Mouse (Mus musculus) CD4-positive, CD25-positive, alpha-beta regulatory T cell (primary cell): Measurements from ENCODE around the gene Ubr4. TPM values are rescaled to one million over a fixed set of nuclear protein-coding genes. Genes with fewer than 3 reads are reported as not detected.

Source experiments
- polyA plus RNA-seq: library from polyadenylated mRNA; unstranded; fragments of 100-300 nt; shearing (Covaris generic); gene quantifications from one replicate; pipeline ENCODE4 v1.2.1, GENCODE M21; 2017

The Ubr4 gene
- polyA plus RNA-seq, result 71.5 TPM

DNA sequence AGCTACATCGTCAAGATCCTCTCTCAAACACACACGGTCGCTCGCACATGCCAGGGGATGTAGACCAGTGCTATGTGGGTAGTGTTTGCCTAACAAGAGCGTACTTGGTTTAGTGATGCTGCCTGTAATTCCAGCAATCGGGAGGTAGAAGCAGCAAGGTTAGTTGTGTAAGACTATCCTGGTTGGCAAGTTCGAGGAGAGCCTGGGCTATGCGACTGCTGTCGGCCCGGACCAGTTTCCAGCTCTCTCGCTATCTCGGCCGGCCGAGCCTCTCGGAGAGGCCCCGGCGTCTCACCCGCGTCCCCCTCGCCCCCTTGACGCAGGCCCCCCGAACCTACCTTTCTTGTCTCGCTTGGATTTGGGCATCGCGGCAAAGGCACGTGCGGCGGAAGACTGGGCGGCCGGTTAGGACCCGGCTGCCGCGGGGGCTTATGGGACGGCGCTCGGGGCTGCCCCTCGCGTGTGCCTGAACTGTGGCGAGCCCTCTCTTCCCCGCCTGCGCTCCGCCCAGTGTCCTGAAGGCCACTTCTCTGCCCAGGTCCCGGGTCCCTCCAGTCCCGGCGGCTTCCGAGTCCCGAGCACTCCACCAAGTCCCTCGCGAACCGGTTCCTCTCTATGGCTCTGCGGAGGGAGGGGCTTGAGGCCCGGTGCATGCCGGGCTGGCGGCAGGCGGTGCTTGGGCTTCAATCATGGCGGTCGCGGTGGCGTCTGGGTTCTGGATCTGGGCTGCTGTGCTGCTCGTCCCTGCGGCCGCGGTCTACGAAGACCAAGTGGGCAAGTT lies at the start of gene Ubr4, which contains the start of the genes Mrto4 and Emc1:
Gene Ubr4 (plus strand): TSS at position 679 of the 781 bp plus-strand sequence.
Gene Mrto4 (minus strand): TSS at position 646 of the 781 bp plus-strand sequence.
Gene Emc1 (plus strand): TSS at position 657 of the 781 bp plus-strand sequence.

DNA sequence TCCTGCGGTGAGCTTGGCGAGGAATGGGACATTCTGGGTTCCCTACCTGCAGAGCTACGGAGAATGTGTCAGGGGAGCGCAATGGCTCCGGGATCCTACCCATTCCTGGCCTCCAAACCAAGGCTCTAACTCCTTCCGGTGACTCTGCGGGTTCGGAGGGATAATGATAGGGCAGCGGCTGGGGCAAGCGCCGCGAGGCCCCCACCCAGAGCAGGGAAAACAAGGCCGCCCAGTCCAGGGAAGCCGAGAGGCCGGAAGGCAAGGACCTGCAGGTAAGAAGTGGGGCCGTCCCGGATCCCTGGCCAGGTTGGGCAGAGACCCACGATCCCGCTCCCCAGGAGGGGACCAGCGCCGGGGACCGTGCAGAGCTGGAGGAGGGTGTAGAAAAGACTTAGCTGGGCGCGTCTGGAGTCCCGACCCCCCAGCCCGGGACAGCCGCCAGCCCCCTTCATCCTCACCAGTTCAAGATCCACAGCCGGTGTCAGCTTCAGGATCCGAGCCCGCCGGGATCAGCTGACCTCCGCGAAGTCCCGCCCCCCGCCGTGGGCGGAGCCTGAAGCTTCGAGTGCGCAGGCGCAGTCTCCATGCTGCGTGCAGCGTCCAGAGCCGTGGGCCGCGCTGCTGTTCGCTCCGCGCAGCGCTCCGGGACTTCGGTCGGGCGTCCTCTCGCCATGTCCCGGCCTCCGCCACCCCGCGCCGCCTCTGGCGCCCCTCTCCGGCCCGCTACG lies 42.1 kb upstream of the Ubr4 start, which contains the start of the genes Pqlc2 and Akr7a5:
Gene Pqlc2 (minus strand): TSS at position 538 of the 728 bp plus-strand sequence.
Gene Akr7a5 (plus strand): TSS at position 574 of the 728 bp plus-strand sequence.

DNA sequence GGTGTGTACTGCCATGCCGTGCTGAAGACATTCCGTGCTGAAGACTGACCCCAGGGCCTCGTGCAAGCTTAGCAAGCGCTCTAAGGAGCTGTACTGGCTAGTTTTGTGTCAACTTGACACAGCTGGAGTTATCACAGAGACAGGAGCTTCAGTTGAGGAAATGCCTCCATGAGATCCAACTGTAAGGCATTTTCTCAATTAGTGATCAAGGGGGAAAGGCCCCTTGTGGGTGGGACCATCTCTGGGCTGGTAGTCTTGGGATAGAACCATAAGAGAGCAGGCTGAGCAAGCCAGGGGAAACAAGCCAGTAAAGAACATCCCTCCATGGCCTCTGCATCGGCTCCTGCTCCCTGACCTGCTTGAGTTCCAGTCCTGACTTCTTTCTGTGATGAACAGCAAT lies 177.8 kb downstream of the Ubr4 start, which contains the start of gene Iffo2:
Gene Iffo2 (plus strand): TSS at position 301 of the 400 bp plus-strand sequence.

Other genes with a start within 250 kb of the Ubr4 start
- gene Minos1, start 221.5 kb upstream of the Ubr4 start, polyA plus RNA-seq, result 368 TPM
- gene Capzb, start 159.7 kb upstream of the Ubr4 start, polyA plus RNA-seq, result 596 TPM
- 10.2 TPM for gene Pqlc2, start 41.9 kb upstream of the Ubr4 start, polyA plus RNA-seq
- 31.1 TPM for gene Akr7a5, start 41.9 kb upstream of the Ubr4 start, polyA plus RNA-seq
- 95.0 TPM for gene Mrto4, start within 50 bp of the Ubr4 start, polyA plus RNA-seq
- 56.4 TPM for gene Emc1, start within 50 bp of the Ubr4 start, polyA plus RNA-seq
- 4.7 TPM for gene Iffo2, start 177.9 kb downstream of the Ubr4 start, polyA plus RNA-seq